Mouse (Mus musculus): ENCODE measurements around the gene 9330161L09Rik. TPM values are rescaled to one million over a fixed set of nuclear protein-coding genes. Genes with fewer than 3 reads are reported as not detected.

9330161L09Rik gene
- polyA plus RNA-seq, 1 experiment: 1.8 TPM

DNA sequence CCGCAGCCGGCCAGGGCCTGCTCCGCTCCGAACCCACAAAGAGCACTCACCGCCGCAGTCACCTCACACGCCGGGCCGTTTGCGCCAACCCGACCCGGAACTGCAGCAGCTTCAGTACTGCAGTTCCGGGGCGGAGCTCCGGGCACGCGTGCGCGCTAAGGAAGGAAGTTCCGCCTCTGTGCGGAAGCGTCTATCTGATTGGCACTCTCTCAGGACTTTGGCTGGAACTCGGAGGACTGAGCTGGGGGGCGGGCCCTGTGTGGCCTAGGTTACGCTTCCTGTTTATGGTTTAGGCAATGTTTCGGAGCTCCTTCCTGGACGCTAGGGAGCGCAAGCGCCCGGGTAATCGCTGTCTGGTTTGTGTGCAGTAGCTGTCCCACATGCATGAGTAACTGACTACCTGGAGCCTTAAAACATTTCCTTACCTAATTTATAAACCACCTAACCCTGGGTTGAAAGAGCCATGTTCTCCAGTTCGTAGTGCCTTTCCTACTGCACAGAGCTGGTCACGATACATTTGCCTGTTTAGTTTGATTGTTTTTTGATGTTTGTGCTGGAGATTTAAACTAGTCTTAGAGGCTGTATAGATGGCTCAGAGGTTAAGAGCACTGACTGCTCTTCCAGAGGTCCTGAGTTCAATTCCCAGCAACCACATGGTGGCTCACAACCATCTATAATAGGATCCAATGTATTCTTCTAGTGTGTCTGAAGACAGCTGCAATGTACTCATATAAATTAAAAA is 18.3 kb upstream of the 9330161L09Rik start, which contains the start of gene Ddx24:
TSS of gene Ddx24 (minus strand) at position 102 of the 742 bp plus-strand sequence.
- TF ChIP-seq CTCF (IDR thresholded peaks at IDR 0.05; ENCODE audit: low read depth, low read length): peak; percentile 70
- TF ChIP-seq POLR2A (IDR thresholded peaks at IDR 0.05; ENCODE audit: insufficient read depth, low read length): peak; percentile 32
- TF ChIP-seq EP300 (IDR thresholded peaks at IDR 0.05; ENCODE audit: insufficient read depth, low read depth, low read length): no peak
- Histone ChIP-seq H3K9ac (ENCODE audit: low read depth, poor library complexity, severe bottlenecking) (peak within 1 kb of the TSS; percentile 79), H3K36me3 (ENCODE audit: control insufficient read depth, insufficient read depth, low read length, poor library complexity, severe bottlenecking) (peaks cover 23% of the 10 kb centered on the region), H3K4me1 (ENCODE audit: control insufficient read depth, insufficient read depth, low read length) (peaks cover 2% of the 10 kb centered on the region), H3K4me3 (ENCODE audit: low read depth, low read length) (peak within 1 kb of the TSS; percentile 95), H3K9me3 (replicated peaks; ENCODE audit: control insufficient read depth, insufficient read depth, low read length, poor library complexity, severe bottlenecking) (no peaks in the 10 kb centered on the region), H3K27me3 (ENCODE audit: control insufficient read depth, insufficient read depth, low read length, poor library complexity, severe bottlenecking) (no peaks in the 10 kb centered on the region), H3K27ac (ENCODE audit: insufficient read depth, low read length) (no peak within 1 kb of the TSS)

DNA sequence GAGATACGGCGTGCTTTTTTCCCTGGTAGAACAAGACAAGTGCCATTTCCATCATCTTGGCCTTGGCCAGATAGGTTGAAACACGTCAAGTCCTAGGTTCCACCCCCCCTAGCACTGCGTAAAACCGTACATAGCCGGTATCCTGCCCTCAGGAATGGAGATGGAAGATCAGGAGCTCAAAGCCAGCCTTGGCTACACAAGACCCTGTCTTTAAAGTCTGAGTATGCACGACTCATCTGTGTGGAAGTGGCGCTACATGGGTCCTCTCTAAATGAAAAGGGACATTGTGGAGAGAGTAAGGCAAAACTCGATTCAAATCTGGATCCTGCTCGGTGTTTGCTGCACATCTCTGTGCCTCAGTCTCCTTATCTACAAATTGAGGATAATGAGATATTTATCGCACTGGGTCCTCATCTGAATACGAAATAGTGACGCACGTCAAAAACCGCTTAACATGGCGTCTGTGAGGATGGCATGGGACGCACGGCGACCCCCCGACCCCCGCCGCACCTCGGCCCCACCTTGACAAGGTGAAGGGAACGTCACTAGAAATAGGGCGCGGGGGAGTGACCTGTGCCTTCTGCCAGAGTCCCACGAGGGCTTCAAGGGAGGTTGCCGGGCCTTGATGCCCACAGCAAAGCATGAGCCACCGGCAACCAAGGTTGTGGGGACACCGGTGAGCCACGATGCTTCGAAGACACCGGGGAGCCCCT is 17.6 kb upstream of the 9330161L09Rik start:
- Histone ChIP-seq H3K4me1 (ENCODE audit: control insufficient read depth, insufficient read depth, low read length) (peaks cover 2% of the 10 kb centered on the region), H3K9me3 (replicated peaks; ENCODE audit: control insufficient read depth, insufficient read depth, low read length, poor library complexity, severe bottlenecking) (no peaks in the 10 kb centered on the region), H3K9ac (ENCODE audit: low read depth, poor library complexity, severe bottlenecking) (peak overlapping the region; percentile 79), H3K27ac (ENCODE audit: insufficient read depth, low read length) (no peak overlapping the region), H3K36me3 (ENCODE audit: control insufficient read depth, insufficient read depth, low read length, poor library complexity, severe bottlenecking) (peaks cover 23% of the 10 kb centered on the region), H3K27me3 (ENCODE audit: control insufficient read depth, insufficient read depth, low read length, poor library complexity, severe bottlenecking) (no peaks in the 10 kb centered on the region), H3K4me3 (ENCODE audit: low read depth, low read length) (peak overlapping the region; percentile 95)
- TF ChIP-seq CTCF (IDR thresholded peaks at IDR 0.05; ENCODE audit: low read depth, low read length): no peak
- no peak for TF ChIP-seq POLR2A (IDR thresholded peaks at IDR 0.05; ENCODE audit: insufficient read depth, low read length)
- TF ChIP-seq EP300 (IDR thresholded peaks at IDR 0.05; ENCODE audit: insufficient read depth, low read depth, low read length): no peak

DNA sequence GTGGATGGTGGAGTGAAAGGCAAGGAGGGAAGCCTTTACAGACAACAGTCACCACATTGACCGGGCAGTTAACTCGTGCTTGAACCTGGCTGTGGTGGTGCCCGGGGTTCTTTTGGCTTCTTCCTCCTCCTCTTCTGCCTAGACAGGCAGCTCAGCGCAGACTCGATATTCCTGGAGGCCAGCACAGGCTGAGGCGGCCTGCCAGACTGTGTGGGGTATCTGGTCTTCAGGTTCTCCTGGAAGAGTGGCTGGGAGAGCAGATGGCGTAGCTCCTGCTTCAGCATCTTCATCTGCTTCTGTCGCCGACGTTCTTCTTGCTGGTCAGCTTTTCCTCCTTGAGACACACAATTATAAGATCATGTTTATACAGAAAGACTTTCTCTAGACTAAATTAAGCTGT is 524 bp upstream of the 9330161L09Rik start:
- Histone ChIP-seq H3K27me3 (ENCODE audit: control insufficient read depth, insufficient read depth, low read length, poor library complexity, severe bottlenecking) (no peaks in the 10 kb centered on the region), H3K4me1 (ENCODE audit: control insufficient read depth, insufficient read depth, low read length) (peaks cover 2% of the 10 kb centered on the region), H3K4me3 (ENCODE audit: low read depth, low read length) (no peak overlapping the region), H3K9me3 (replicated peaks; ENCODE audit: control insufficient read depth, insufficient read depth, low read length, poor library complexity, severe bottlenecking) (no peaks in the 10 kb centered on the region), H3K36me3 (ENCODE audit: control insufficient read depth, insufficient read depth, low read length, poor library complexity, severe bottlenecking) (peaks cover 49% of the 10 kb centered on the region), H3K9ac (ENCODE audit: low read depth, poor library complexity, severe bottlenecking) (no peak overlapping the region), H3K27ac (ENCODE audit: insufficient read depth, low read length) (no peak overlapping the region)
- no peak for TF ChIP-seq CTCF (IDR thresholded peaks at IDR 0.05; ENCODE audit: low read depth, low read length)

DNA sequence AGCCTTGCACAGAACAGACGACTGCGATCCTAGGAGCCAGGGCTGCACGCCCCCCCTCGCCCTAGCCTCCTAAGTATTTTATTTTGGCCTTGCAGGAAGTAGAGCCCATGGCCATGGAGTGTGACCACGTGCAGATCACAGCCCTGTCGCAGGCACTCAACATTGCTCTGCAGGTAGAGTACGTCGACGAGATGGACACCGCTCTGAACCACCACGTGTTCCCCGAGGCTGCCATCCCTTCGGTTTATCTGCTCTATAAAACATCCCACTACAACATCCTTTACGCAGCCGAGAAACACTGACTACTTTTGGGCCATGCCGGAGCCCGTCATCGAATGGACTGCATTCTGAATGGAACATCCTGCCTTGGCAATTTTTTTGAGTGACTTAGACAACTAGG is 3.5 kb downstream of the 9330161L09Rik start:
- peaks cover 2% of the 10 kb centered on the region for H3K4me1 ChIP-seq (ENCODE audit: control insufficient read depth, insufficient read depth, low read length)
- TF ChIP-seq CTCF (IDR thresholded peaks at IDR 0.05; ENCODE audit: low read depth, low read length): no peak
- TF ChIP-seq POLR2A (IDR thresholded peaks at IDR 0.05; ENCODE audit: insufficient read depth, low read length): no peak
- no peak for TF ChIP-seq EP300 (IDR thresholded peaks at IDR 0.05; ENCODE audit: insufficient read depth, low read depth, low read length)
- H3K4me3 ChIP-seq (ENCODE audit: low read depth, low read length): no peak overlapping the region
- H3K36me3 ChIP-seq (ENCODE audit: control insufficient read depth, insufficient read depth, low read length, poor library complexity, severe bottlenecking): peaks cover 14% of the 10 kb centered on the region
- H3K27ac ChIP-seq (ENCODE audit: insufficient read depth, low read length): no peak overlapping the region
- no peaks in the 10 kb centered on the region for H3K9me3 ChIP-seq (replicated peaks; ENCODE audit: control insufficient read depth, insufficient read depth, low read length, poor library complexity, severe bottlenecking)
- H3K9ac ChIP-seq (ENCODE audit: low read depth, poor library complexity, severe bottlenecking): no peak overlapping the region
- H3K27me3 ChIP-seq (ENCODE audit: control insufficient read depth, insufficient read depth, low read length, poor library complexity, severe bottlenecking): no peaks in the 10 kb centered on the region

DNA sequence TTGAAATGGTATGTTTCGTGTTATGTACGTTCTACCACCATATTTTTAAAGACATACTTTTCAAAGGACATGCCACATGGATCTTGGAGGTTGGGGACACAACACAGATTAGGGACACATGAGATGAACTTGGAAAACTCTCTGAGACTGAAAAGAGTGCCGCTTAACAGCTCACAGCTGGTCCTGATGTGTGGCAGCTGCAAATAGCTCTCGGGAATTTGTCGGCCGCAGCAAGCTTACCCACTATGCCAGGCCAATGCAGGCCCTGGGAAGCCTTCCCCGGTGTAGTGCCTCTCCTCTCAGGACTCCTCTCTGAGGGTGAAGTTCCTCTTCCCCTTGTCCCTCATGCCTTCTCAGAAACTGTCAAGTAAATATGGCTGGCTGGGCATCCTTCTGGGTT is 10.9 kb downstream of the 9330161L09Rik start:
- no peak overlapping the region for H3K4me3 ChIP-seq (ENCODE audit: low read depth, low read length)
- no peaks in the 10 kb centered on the region for H3K27me3 ChIP-seq (ENCODE audit: control insufficient read depth, insufficient read depth, low read length, poor library complexity, severe bottlenecking)
- H3K27ac ChIP-seq (ENCODE audit: insufficient read depth, low read length): no peak overlapping the region
- H3K9ac ChIP-seq (ENCODE audit: low read depth, poor library complexity, severe bottlenecking): no peak overlapping the region
- no peaks in the 10 kb centered on the region for H3K36me3 ChIP-seq (ENCODE audit: control insufficient read depth, insufficient read depth, low read length, poor library complexity, severe bottlenecking)
- no peaks in the 10 kb centered on the region for H3K4me1 ChIP-seq (ENCODE audit: control insufficient read depth, insufficient read depth, low read length)
- no peak for TF ChIP-seq POLR2A (IDR thresholded peaks at IDR 0.05; ENCODE audit: insufficient read depth, low read length)
- no peak for TF ChIP-seq CTCF (IDR thresholded peaks at IDR 0.05; ENCODE audit: low read depth, low read length)
- no peak for TF ChIP-seq EP300 (IDR thresholded peaks at IDR 0.05; ENCODE audit: insufficient read depth, low read depth, low read length)
- H3K9me3 ChIP-seq (replicated peaks; ENCODE audit: control insufficient read depth, insufficient read depth, low read length, poor library complexity, severe bottlenecking): no peaks in the 10 kb centered on the region
